Mouse (Mus musculus): Measurements from ENCODE around the gene Ptpn14.

DNA sequence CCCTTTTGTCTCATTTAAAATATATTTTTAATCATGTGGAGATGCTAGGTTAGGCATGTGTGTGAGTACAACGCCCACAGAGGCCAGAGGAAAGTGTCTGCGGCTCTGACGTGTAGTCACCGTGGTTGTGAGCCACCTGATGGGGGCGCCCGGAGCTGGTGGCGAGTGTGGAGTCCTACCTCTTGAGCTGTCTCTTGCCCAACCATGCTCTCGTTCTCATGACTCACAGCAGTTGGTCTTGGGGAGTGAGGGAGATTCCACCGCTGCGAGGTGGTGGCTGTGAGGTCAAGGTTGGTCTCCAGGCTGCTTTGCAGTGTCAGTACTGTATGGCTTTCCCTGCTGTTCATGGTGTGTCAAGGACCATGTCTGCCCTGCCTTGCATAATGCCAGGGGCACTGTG, 140.0 kb downstream of the Ptpn14 start:
- no peak for TF ChIP-seq ZNF384 (IDR thresholded peaks at IDR 0.05; ENCODE audit: low read depth, low read length)
- no peak for TF ChIP-seq HCFC1 (IDR thresholded peaks at IDR 0.05; ENCODE audit: borderline replicate concordance, insufficient read depth, low read length)
- no peak for TF ChIP-seq ZC3H11A (IDR thresholded peaks at IDR 0.05; ENCODE audit: borderline replicate concordance, low read depth, low read length)
